Mouse (Mus musculus) forebrain, embryonic 12.5 days (tissue): ENCODE measurements around the gene Pabpn1. TPM values are rescaled to one million over a fixed set of nuclear protein-coding genes. Genes with fewer than 3 reads are reported as not detected.

Source experiments
- ATAC-seq: fragments of 200-750 bp; cut with Nextera tagmentation; 2 replicates; pipeline ENCODE4 v1.8.0; 2017; ENCODE audit warnings: moderate TSS enrichment; ENCODE audit not compliant: low FRiP score
- H3K27ac ChIP-seq: fragments of 300-500 bp; sonication (generic); 2 replicates; pipeline ENCODE4 v1.5.1; 2016; ENCODE audit warnings: mild to moderate bottlenecking
- H3K27me3 ChIP-seq: fragments of 300-500 bp; sonication (generic); 2 replicates; pipeline ENCODE4 v1.6.1; 2016; ENCODE audit warnings: mild to moderate bottlenecking
- H3K36me3 ChIP-seq: fragments of 300-500 bp; sonication (generic); replicated peaks from 2 replicates; pipeline ENCODE4 v1.6.1; 2016; ENCODE audit warnings: mild to moderate bottlenecking
- H3K4me1 ChIP-seq: fragments of 300-500 bp; sonication (generic); 2 replicates; pipeline ENCODE4 v1.6.1; 2016
- H3K4me2 ChIP-seq: fragments of 300-500 bp; sonication (generic); 2 replicates; pipeline ENCODE4 v1.6.1; 2016; ENCODE audit warnings: mild to moderate bottlenecking, moderate library complexity
- H3K4me3 ChIP-seq: fragments of 300-500 bp; sonication (generic); replicated peaks from 2 replicates; pipeline ENCODE4 v1.5.1; 2016; ENCODE audit warnings: mild to moderate bottlenecking
- H3K9ac ChIP-seq: fragments of 300-500 bp; sonication (generic); 2 replicates; pipeline ENCODE4 v1.6.1; 2016; ENCODE audit warnings: mild to moderate bottlenecking
- H3K9me3 ChIP-seq: fragments of 300-500 bp; sonication (generic); 2 replicates; pipeline ENCODE4 v1.6.1; 2016
- WGBS: fragments of 180-500 bp; shearing (Covaris S2); methylation state at CpG from one replicate; pipeline ENCODE4 v1.1.7; 2016; 5-methylcytosine and 5-hydroxymethylcytosine counted together
- polyA plus RNA-seq: library from polyadenylated mRNA; unstranded; fragments of >200 nt; fragmentation: Nextera tagmentation; extraction: Ambion mirVana; gene quantifications from 2 replicates; pipeline ENCODE4 v1.2.1, GENCODE M21; 2016

Pabpn1 gene
- polyA plus RNA-seq, 1 experiment from 2014 or later, result 211 TPM

GRCm38 (mm10) chr14:54897445-54897844 lies 5.1 kb downstream of the Pabpn1 start:
- H3K4me3 ChIP-seq, result no peak overlapping the region
- H3K36me3 ChIP-seq, result peaks cover 37% of the 10 kb centered on the region
- no peaks in the 10 kb centered on the region for H3K27me3 ChIP-seq
- H3K9me3 ChIP-seq, result no peaks in the 10 kb centered on the region
- ATAC-seq, result no peak
- H3K9ac ChIP-seq, result peak overlapping the region; percentile 8; the same call in 1 of the 2 replicates
- no peak overlapping the region for H3K27ac ChIP-seq
- H3K4me1 ChIP-seq, result peaks cover 18% of the 10 kb centered on the region
- WGBS, result 74% methylated on average over 2 of the region's 2 CpGs
- no peak overlapping the region for H3K4me2 ChIP-seq

- Histone ChIP-seq H3K36me3 (peaks cover 39% of the 10 kb centered on the region), H3K27ac (peak overlapping the region; percentile 6; the same call in 1 of the 2 replicates)
- 0% methylated on average over 3 of the region's 3 CpGs for WGBS
These were observed 8.1 kb downstream of the Pabpn1 start for GRCm38 (mm10) chr14:54900383-54900782.

GRCm38 (mm10) chr14:54903641-54904040 lies 11.3 kb downstream of the Pabpn1 start:
- Histone ChIP-seq H3K9me3 (no peaks in the 10 kb centered on the region), H3K9ac (no peak overlapping the region), H3K36me3 (peaks cover 40% of the 10 kb centered on the region), H3K4me2 (no peak overlapping the region), H3K27ac (no peak overlapping the region), H3K27me3 (no peaks in the 10 kb centered on the region), H3K4me1 (no peaks in the 10 kb centered on the region), H3K4me3 (no peak overlapping the region)
- 98% methylated on average over 4 of the region's 4 CpGs for WGBS
- ATAC-seq, result no peak

More at GRCm38 (mm10) chr14:54900383-54900782, 8.1 kb downstream of the Pabpn1 start:
- H3K9me3 ChIP-seq, result no peaks in the 10 kb centered on the region
- ATAC-seq, result peak; percentile 50; the same call in 1 of the 2 replicates
- H3K27me3 ChIP-seq, result no peaks in the 10 kb centered on the region
- H3K4me1 ChIP-seq, result peaks cover 15% of the 10 kb centered on the region
- no peak overlapping the region for H3K4me3 ChIP-seq
- no peak overlapping the region for H3K4me2 ChIP-seq
- H3K9ac ChIP-seq, result no peak overlapping the region

GRCm38 (mm10) chr14:54908682-54909081 lies 16.4 kb downstream of the Pabpn1 start:
- peaks cover 22% of the 10 kb centered on the region for H3K4me1 ChIP-seq
- no peak for ATAC-seq
- H3K27ac ChIP-seq, result no peak overlapping the region
- no peak overlapping the region for H3K4me3 ChIP-seq
- H3K9ac ChIP-seq, result no peak overlapping the region
- H3K27me3 ChIP-seq, result no peaks in the 10 kb centered on the region
- peaks cover 48% of the 10 kb centered on the region for H3K36me3 ChIP-seq
- 92% methylated on average over 7 of the region's 7 CpGs for WGBS
- H3K4me2 ChIP-seq, result no peak overlapping the region
- no peaks in the 10 kb centered on the region for H3K9me3 ChIP-seq

GRCm38 (mm10) chr14:54912109-54912850 lies 20.0 kb downstream of the Pabpn1 start:
- Histone ChIP-seq H3K9me3 (no peaks in the 10 kb centered on the region), H3K4me2 (peak overlapping the region; percentile 98), H3K9ac (peak overlapping the region; percentile 98), H3K4me1 (peaks cover 24% of the 10 kb centered on the region), H3K27ac (peak overlapping the region; percentile 89), H3K4me3 (peak overlapping the region; percentile 97), H3K36me3 (peaks cover 46% of the 10 kb centered on the region), H3K27me3 (no peaks in the 10 kb centered on the region)
- ATAC-seq, result peak; percentile 69
- 2% methylated on average over 55 of the region's 69 CpGs for WGBS

GRCm38 (mm10) chr14:54912886-54913285 lies 20.6 kb downstream of the Pabpn1 start, which contains the start of gene Slc22a17:
Slc22a17 (minus strand) TSS chr14:54913132.
- Histone ChIP-seq H3K36me3 (peaks cover 46% of the 10 kb centered on the region), H3K9ac (peak within 1 kb of the TSS; percentile 98), H3K27me3 (no peaks in the 10 kb centered on the region), H3K9me3 (no peaks in the 10 kb centered on the region), H3K4me1 (peaks cover 24% of the 10 kb centered on the region), H3K27ac (peak within 1 kb of the TSS; percentile 89), H3K4me2 (peak within 1 kb of the TSS; percentile 98), H3K4me3 (peak within 1 kb of the TSS; percentile 97)
- peak; percentile 95 for ATAC-seq
- 0% methylated on average over 28 of the region's 28 CpGs for WGBS

GRCm38 (mm10) chr14:54913343-54913742 lies 21.0 kb downstream of the Pabpn1 start:
- H3K9ac ChIP-seq, result peak overlapping the region; percentile 98
- H3K4me3 ChIP-seq, result peak overlapping the region; percentile 97
- peaks cover 24% of the 10 kb centered on the region for H3K4me1 ChIP-seq
- ATAC-seq, result peak; percentile 43
- H3K9me3 ChIP-seq, result no peaks in the 10 kb centered on the region
- peak overlapping the region; percentile 98 for H3K4me2 ChIP-seq
- peaks cover 44% of the 10 kb centered on the region for H3K36me3 ChIP-seq
- WGBS, result 19% methylated on average over 10 of the region's 10 CpGs
- peak overlapping the region; percentile 89; the same call in 1 of the 2 replicates for H3K27ac ChIP-seq
- H3K27me3 ChIP-seq, result no peaks in the 10 kb centered on the region

GRCm38 (mm10) chr14:54920076-54920685 lies 27.9 kb downstream of the Pabpn1 start:
- no peak for ATAC-seq
- H3K36me3 ChIP-seq, result peaks cover 72% of the 10 kb centered on the region
- 96% methylated on average over 16 of the region's 16 CpGs for WGBS
- H3K4me3 ChIP-seq, result no peak overlapping the region
- H3K27me3 ChIP-seq, result no peaks in the 10 kb centered on the region
- peaks cover 18% of the 10 kb centered on the region for H3K4me1 ChIP-seq
- no peak overlapping the region for H3K27ac ChIP-seq
- peaks cover 17% of the 10 kb centered on the region for H3K9me3 ChIP-seq
- no peak overlapping the region for H3K4me2 ChIP-seq
- no peak overlapping the region for H3K9ac ChIP-seq

GRCm38 (mm10) chr14:54924641-54925348 lies 32.5 kb downstream of the Pabpn1 start:
- peaks cover 17% of the 10 kb centered on the region for H3K9me3 ChIP-seq
- WGBS, result 3% methylated on average over 7 of the region's 7 CpGs
- H3K9ac ChIP-seq, result peak overlapping the region; percentile 85
- H3K27me3 ChIP-seq, result no peaks in the 10 kb centered on the region
- H3K4me3 ChIP-seq, result peak overlapping the region; percentile 52
- H3K4me1 ChIP-seq, result peaks cover 39% of the 10 kb centered on the region
- peak; percentile 75 for ATAC-seq
- peak overlapping the region; percentile 81 for H3K4me2 ChIP-seq
- H3K27ac ChIP-seq, result peak overlapping the region; percentile 98
- H3K36me3 ChIP-seq, result peaks cover 31% of the 10 kb centered on the region

- peak within 1 kb of the TSS; percentile 98 for H3K27ac ChIP-seq
- H3K36me3 ChIP-seq, result peaks cover 22% of the 10 kb centered on the region
- H3K9ac ChIP-seq, result peak within 1 kb of the TSS; percentile 85
- peaks cover 46% of the 10 kb centered on the region for H3K4me1 ChIP-seq
- WGBS, result 2% methylated on average over 57 of the region's 57 CpGs
- H3K4me2 ChIP-seq, result peak within 1 kb of the TSS; percentile 81
- peak; percentile 52 for ATAC-seq
- peaks cover 16% of the 10 kb centered on the region for H3K9me3 ChIP-seq
- peak within 1 kb of the TSS; percentile 52 for H3K4me3 ChIP-seq
- H3K27me3 ChIP-seq, result 0 out of 2 replicates have a peak, but pooled peaks cover 3% of the 10 kb centered on the region
These were observed 33.3 kb downstream of the Pabpn1 start, which contains the start of gene Efs for GRCm38 (mm10) chr14:54925349-54926342. Efs (minus strand) TSS chr14:54926126.
